Mouse (Mus musculus) E14TG2a.4 (cell line): ENCODE measurements around the gene Gtpbp2.

ENCODE experiments used
- CTCF ChIP-seq: conservative IDR thresholded peaks from 2 replicates; pipeline ENCODE4 v1.5.1; 2014; ENCODE audit warnings: low read length
- NANOG ChIP-seq: IDR thresholded peaks from 2 replicates; pipeline ENCODE4 v1.6.1; 2014; ENCODE audit warnings: borderline replicate concordance, low read length, mixed read lengths

DNA sequence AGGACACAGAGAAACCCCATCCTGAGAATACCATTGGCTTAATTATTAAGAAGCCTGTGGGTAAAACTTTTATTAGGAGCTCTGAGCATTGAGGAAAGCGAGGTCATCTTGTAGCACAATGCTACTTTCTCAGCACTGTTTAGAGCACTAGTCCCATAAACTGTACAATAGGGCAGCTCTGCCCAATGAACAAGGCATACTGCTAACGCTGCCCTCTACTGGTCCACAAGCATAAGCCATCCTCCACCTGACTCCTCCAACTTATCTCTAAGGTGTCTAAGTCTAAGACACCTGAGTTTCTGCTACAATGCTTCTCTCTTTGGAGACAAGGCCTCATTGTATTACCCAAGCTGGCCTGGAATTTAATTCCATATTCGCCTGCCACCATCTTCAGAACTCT, 9.7 kb downstream of the Gtpbp2 start:
- TF ChIP-seq CTCF (peak; percentile 59), NANOG (no peak)
